Mouse (Mus musculus): ENCODE measurements around the gene Smim12. TPM values are rescaled to one million over a fixed set of nuclear protein-coding genes. Genes with fewer than 3 reads are reported as not detected.

Gene Smim12
- total and polyA plus RNA-seq, 3 experiments = 48.3 to 60.1 TPM; not detected in 1

- no peak overlapping the region for H3K4me3 ChIP-seq (ENCODE audit: control insufficient read depth in 1 of 2, insufficient read depth in 1 of 2, low read depth in 2 of 2, low read length in 2 of 2)
- no peaks in the 10 kb centered on the region for H3K27me3 ChIP-seq (ENCODE audit: control insufficient read depth in 1 of 2, insufficient read depth in 2 of 2, low read length in 2 of 2)
- no peaks in the 10 kb centered on the region for H3K79me2 ChIP-seq (ENCODE audit: control insufficient read depth, insufficient read depth, low read length, poor library complexity)
- no peaks in the 10 kb centered on the region for H3K4me1 ChIP-seq (ENCODE audit: control insufficient read depth in 1 of 2, insufficient read depth in 2 of 2, low read length in 2 of 2)
- H3K36me3 ChIP-seq (ENCODE audit: control insufficient read depth in 1 of 2, insufficient read depth in 2 of 2, low read length in 2 of 2) = no peaks in the 10 kb centered on the region
- H3K9ac ChIP-seq (ENCODE audit: control insufficient read depth, low read depth, low read length, poor library complexity, severe bottlenecking) = no peak overlapping the region
- no peak for DNase-seq (ENCODE audit: low read depth, low spot score)
- no peak overlapping the region for H3K27ac ChIP-seq (ENCODE audit: control insufficient read depth, low read depth, low read length)
- TF ChIP-seq MXI1 (IDR thresholded peaks at IDR 0.05; ENCODE audit: low read depth, low read length) (no peak), RCOR1 (IDR thresholded peaks at IDR 0.05; ENCODE audit: low read depth, low read length) (no peak), TAL1 (IDR thresholded peaks at IDR 0.05; ENCODE audit: low read length) (no peak), POLR2AphosphoS5 (IDR thresholded peaks at IDR 0.05; ENCODE audit: borderline replicate concordance, low read depth, low read length) (no peak), ELF1 (IDR thresholded peaks at IDR 0.05; ENCODE audit: low read depth, low read length) (no peak), EP300 (IDR thresholded peaks at IDR 0.05; ENCODE audit: low read depth in 1 of 2, low read length in 2 of 2) (no peak), MEF2A (IDR thresholded peaks at IDR 0.05; ENCODE audit: extremely low read depth, insufficient replicate concordance, low read depth, low read length, poor library complexity, severe bottlenecking) (no peak), MYC (IDR thresholded peaks at IDR 0.05; ENCODE audit: low read depth, low read length) (no peak), UBTF (IDR thresholded peaks at IDR 0.05; ENCODE audit: borderline replicate concordance, insufficient read depth, low read depth, low read length) (no peak), MYB (IDR thresholded peaks at IDR 0.05; ENCODE audit: low read depth, low read length) (no peak), POLR2AphosphoS2 (IDR thresholded peaks at IDR 0.05; ENCODE audit: low read length) (no peak), MAFK (IDR thresholded peaks at IDR 0.05; ENCODE audit: borderline replicate concordance, low read depth, low read length) (no peak)
- no peaks in the 10 kb centered on the region for H3K9me3 ChIP-seq (replicated peaks; ENCODE audit: insufficient read depth, low read length)
These were observed 44.2 kb upstream of the Smim12 start for GRCm38 (mm10) chr4:127199406-127199805.

- Histone ChIP-seq H3K9ac (ENCODE audit: control insufficient read depth, low read depth, low read length, poor library complexity, severe bottlenecking) (no peak overlapping the region), H3K4me1 (ENCODE audit: control insufficient read depth in 1 of 2, insufficient read depth in 2 of 2, low read length in 2 of 2) (no peaks in the 10 kb centered on the region), H3K4me3 (ENCODE audit: control insufficient read depth in 1 of 2, insufficient read depth in 1 of 2, low read depth in 2 of 2, low read length in 2 of 2) (no peak overlapping the region), H3K36me3 (ENCODE audit: control insufficient read depth in 1 of 2, insufficient read depth in 2 of 2, low read length in 2 of 2) (no peaks in the 10 kb centered on the region), H3K27me3 (ENCODE audit: control insufficient read depth in 1 of 2, insufficient read depth in 2 of 2, low read length in 2 of 2) (no peaks in the 10 kb centered on the region), H3K79me2 (ENCODE audit: control insufficient read depth, insufficient read depth, low read length, poor library complexity) (no peaks in the 10 kb centered on the region), H3K9me3 (replicated peaks; ENCODE audit: insufficient read depth, low read length) (no peaks in the 10 kb centered on the region), H3K27ac (ENCODE audit: control insufficient read depth, low read depth, low read length) (no peak overlapping the region)
- DNase-seq (ENCODE audit: low read depth, low spot score) = no peak
- TF ChIP-seq ETS1 (IDR thresholded peaks at IDR 0.05; ENCODE audit: low read depth, low read length) (no peak), JUND (IDR thresholded peaks at IDR 0.05; ENCODE audit: low read depth, low read length) (no peak), SMC3 (IDR thresholded peaks at IDR 0.05; ENCODE audit: low read depth, low read length) (no peak), CTCF (IDR thresholded peaks at IDR 0.05 in 2 of 3, conservative IDR thresholded peaks at IDR 0.05 in 1 of 3; ENCODE audit: control insufficient read depth in 1 of 3, insufficient read depth in 1 of 3, low read depth in 2 of 3, low read length in 3 of 3, poor library complexity in 1 of 3, severe bottlenecking in 1 of 3) (no peak), POLR2A (IDR thresholded peaks at IDR 0.05; ENCODE audit: control insufficient read depth in 1 of 2, insufficient read depth in 1 of 2, low read depth in 1 of 2, low read length in 2 of 2, poor library complexity in 1 of 2) (no peak), CHD2 (IDR thresholded peaks at IDR 0.05; ENCODE audit: low read length) (no peak), SIN3A (IDR thresholded peaks at IDR 0.05; ENCODE audit: low read length) (no peak), MAFK (IDR thresholded peaks at IDR 0.05; ENCODE audit: borderline replicate concordance, low read depth, low read length) (no peak), NELFE (IDR thresholded peaks at IDR 0.05; ENCODE audit: low read depth, low read length) (no peak), EP300 (IDR thresholded peaks at IDR 0.05; ENCODE audit: low read depth in 1 of 2, low read length in 2 of 2) (no peak), USF2 (IDR thresholded peaks at IDR 0.05; ENCODE audit: borderline replicate concordance in 1 of 2, insufficient read depth in 1 of 2, low read depth in 1 of 2, low read length in 2 of 2) (no peak), MAX (IDR thresholded peaks at IDR 0.05; ENCODE audit: low read length) (no peak), ZNF384 (IDR thresholded peaks at IDR 0.05; ENCODE audit: low read depth, low read length) (no peak), HCFC1 (IDR thresholded peaks at IDR 0.05; ENCODE audit: low read depth, low read length) (no peak), RCOR1 (IDR thresholded peaks at IDR 0.05; ENCODE audit: low read depth, low read length) (no peak)
These were observed 43.3 kb upstream of the Smim12 start for GRCm38 (mm10) chr4:127200164-127200722.
